Mouse (Mus musculus) 3134 (cell line): Measurements from ENCODE around the gene Rundc3a.

Experiments
- DNase-seq: peaks from one replicate; pipeline ENCODE4 v3.0.0-alpha.2; 2011; ENCODE audit warnings: low spot score; ENCODE audit not compliant: insufficient read length; ENCODE audit errors: extremely low read depth

Rundc3a gene

GRCm38 (mm10) chr11:102446581-102447461, 53.6 kb downstream of the Rundc3a start:
- DNase-seq = peak; percentile 63

GRCm38 (mm10) chr11:102447497-102447896, 54.3 kb downstream of the Rundc3a start, which contains the start of gene Fam171a2:
Gene Fam171a2 (minus strand): TSS chr11:102447682.
- peak; percentile 77 for DNase-seq

GRCm38 (mm10) chr11:102448327-102448726, 55.1 kb downstream of the Rundc3a start:
- DNase-seq = no peak

GRCm38 (mm10) chr11:102449043-102450008, 56.1 kb downstream of the Rundc3a start:
- DNase-seq = no peak
